Mouse (Mus musculus): Measurements from ENCODE around the gene Ankrd13d.

Gene Ankrd13d

GRCm38 (mm10) chr19:4227894-4228678 lies 54.9 kb downstream of the Ankrd13d start:
- DNase-seq (ENCODE audit: low read depth, low spot score) = peak; percentile 79

- peak; percentile 57 for DNase-seq (ENCODE audit: low read depth, low spot score)
Observed at GRCm38 (mm10) chr19:4227446-4227845, 55.5 kb downstream of the Ankrd13d start.

GRCm38 (mm10) chr19:4226779-4227178 lies 56.2 kb downstream of the Ankrd13d start:
- no peak for DNase-seq (ENCODE audit: low read depth, low spot score)

GRCm38 (mm10) chr19:4222165-4222564 lies 60.8 kb downstream of the Ankrd13d start:
- no peak for DNase-seq (ENCODE audit: low read depth, low spot score)

- DNase-seq (ENCODE audit: low read depth, low spot score) = peak; percentile 40
Observed at GRCm38 (mm10) chr19:4220957-4221743, 61.8 kb downstream of the Ankrd13d start.

GRCm38 (mm10) chr19:4220416-4220815 lies 62.5 kb downstream of the Ankrd13d start:
- no peak for DNase-seq (ENCODE audit: low read depth, low spot score)
